Mouse (Mus musculus): ENCODE measurements at regions not wholly inside any gene's neighbourhood (a gene's known extent, or its start where the extent isn't known, plus 50 kb on each side); places are given as distances from the start of the nearest gene placed in this dataset.
A peak's percentile ranks its signal among the peaks of the same experiment; 100 is the strongest.

GRCm38 (mm10) chr9:63087195-63087594 lies 61.6 kb downstream of the Skor1 start:
- DNase-seq: peak; percentile 31 to 33
- intact Hi-C loops (cut with DNase I): no loop called here

DNA sequence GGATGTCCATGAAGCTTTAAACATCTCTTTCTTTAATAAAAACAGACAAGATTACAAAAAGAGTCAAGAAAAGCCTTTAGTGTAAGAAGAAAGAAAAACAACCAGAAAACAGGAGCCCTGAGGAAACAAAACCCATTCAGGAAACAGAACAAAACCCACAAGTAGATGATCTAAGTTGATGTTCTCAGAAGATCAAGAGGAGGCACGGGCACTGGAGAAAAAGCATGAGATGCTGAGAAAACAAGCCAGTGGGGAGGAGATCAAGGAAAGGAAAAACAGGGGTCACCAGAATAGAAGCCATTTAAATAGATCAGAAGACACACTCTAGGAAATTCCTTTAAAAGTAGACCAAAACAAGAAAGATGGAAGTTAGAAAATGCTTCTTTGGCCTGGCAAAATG lies 62.1 kb downstream of the Skor1 start:
- intact Hi-C loops (cut with DNase I): no loop called here
- DNase-seq: no peak

DNA sequence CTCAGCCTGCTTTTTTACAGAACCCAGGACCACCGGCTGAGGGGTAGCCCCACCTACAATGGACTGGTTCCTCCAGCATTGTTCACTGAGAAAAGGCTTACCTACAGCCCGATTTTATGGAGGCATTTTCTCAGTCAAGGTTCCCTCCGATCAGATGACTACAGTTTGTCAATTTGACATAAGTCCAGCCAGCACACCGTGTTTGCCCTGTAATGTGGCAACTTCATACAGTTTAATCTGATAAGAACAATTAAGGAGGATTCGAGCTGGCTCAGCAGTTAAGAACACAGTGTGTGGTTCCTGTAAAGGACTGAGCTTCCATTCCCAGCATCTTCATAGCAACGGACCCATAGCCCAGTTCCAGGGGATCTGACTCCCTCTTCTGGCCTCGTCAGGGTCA lies 65.9 kb downstream of the Skor1 start:
- intact Hi-C loops (cut with DNase I): no loop called here
- DNase-seq: no peak

DNA sequence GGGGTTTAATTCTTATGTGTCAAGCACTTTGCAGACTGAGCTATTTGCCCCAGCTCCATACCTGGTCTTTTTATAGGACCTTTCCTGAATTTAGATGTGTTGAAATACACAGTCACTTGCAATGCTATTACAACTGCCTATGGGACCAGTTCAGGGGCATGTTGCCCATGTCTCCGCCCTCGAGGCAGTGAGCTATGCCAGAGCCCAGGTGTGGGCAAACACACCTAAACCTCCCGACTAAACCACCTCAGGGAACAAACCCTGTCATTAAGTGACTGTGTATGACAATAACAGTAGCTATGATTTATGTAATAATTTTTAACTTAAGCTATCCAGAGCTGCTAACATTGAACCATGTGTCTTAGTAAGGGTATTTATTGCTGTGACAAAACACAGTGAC lies 66.5 kb downstream of the Skor1 start:
- DNase-seq: no peak
- intact Hi-C loops (cut with DNase I): no loop called here

DNA sequence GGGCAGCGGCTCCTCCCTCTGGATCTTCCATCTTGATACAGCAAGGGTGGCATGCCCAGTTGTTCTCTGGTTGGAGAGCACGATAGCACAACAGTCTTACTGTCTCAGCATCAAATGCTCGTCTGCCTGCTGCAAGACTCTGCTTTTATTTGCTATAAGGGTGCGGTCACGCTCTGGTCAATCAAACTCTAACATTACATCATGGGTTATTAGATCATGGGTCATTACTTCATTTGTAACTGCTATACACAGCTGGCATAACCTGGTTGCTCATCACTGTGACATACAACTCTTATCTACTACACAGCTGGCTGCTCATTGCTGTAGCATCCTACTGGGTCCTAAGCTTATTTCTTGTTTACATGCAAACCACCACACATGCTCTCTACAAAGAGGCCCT lies 68.4 kb downstream of the Skor1 start:
- no peak for DNase-seq
- intact Hi-C loops (cut with DNase I): no loop called here

DNA sequence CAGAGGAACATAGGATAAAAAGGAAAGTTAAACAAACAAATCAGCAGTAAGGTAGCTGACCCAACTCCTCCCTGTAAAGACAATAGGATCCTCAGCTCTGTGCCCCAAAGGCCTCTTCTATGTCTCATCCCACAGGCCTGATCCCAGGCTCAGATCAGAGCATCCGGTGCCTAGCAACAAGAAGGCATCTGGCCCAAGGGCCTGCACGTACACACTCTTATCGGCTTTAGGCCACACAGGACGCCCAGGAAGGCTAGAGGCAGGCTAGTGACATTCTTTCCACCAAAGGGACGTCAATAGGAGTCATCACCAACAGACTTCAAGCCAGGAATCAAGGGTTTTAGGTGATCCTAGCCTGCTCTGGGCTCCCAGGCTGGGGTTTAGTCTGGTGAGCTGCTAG lies 73.5 kb downstream of the Skor1 start:
- DNase-seq: no peak
- intact Hi-C loops (cut with DNase I): no loop called here

- no peak for DNase-seq
- intact Hi-C loops (cut with DNase I): no loop called here
Measured at GRCm38 (mm10) chr9:63074803-63075202, 74.0 kb downstream of the Skor1 start.

DNA sequence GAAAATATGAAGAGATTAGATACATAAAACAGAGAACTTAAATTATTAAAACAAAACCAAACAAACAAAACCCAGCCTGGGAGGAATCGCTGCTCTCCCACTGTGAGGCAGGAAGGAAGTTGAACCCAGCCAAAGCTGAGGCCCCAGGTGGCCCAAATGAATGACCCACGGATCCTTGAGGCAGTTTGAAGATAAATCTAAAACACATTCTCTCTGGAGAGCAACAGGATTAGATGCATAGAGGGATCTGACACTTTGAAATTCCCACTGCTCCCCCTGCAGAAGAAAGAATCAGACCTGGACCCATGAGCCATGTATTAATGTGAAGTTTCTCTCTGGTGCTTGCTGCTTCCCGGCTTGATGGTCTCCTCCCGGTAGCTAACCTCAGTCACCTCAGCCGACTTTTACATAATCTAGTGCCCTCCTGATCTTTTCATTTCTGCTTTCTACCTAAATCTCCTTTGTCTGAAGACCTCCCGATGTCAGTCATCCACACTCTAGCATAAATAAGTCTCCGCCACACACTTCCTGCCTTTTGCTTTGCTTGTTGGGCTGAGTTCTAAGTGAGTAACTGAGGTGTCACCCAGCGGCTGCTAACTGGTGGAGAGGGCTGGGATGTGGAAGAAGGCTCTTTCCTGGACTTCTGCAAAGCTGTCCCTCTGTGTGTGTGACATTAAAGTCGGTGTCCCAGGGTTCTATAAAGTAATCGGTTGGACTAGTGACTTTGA lies 74.6 kb downstream of the Skor1 start:
- intact Hi-C loops (cut with DNase I): no loop called here

GRCm38 (mm10) chr9:63071032-63071431 lies 77.7 kb downstream of the Skor1 start:
- intact Hi-C loops (cut with DNase I): no loop called here

More for the DNA sequence above, 74.6 kb downstream of the Skor1 start:
- no peak for DNase-seq

GRCm38 (mm10) chr9:63069919-63070318 lies 78.8 kb downstream of the Skor1 start:
- DNase-seq: no peak
- intact Hi-C loops (cut with DNase I): no loop called here

More at GRCm38 (mm10) chr9:63071032-63071431, 77.7 kb downstream of the Skor1 start:
- no peak for DNase-seq

DNA sequence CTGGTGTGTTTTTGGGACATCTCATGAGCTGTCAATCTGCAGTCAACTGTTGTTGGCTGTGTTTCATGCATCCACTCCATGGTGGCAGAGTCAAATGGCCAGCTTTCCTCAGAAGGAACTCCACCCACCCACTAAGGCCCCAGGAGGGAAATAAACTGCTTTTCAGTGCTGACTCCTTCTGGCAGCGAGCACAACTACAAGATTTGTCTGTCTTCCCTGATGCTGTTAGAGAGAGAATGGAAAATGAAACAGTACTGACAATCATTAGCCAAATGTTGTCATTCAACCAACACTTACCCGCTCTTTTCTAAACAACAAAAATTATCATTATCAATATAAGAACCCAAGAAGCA lies 79.3 kb upstream of the Pias1 start:
- no peak for DNase-seq
- intact Hi-C loops (cut with DNase I): no loop called here

DNA sequence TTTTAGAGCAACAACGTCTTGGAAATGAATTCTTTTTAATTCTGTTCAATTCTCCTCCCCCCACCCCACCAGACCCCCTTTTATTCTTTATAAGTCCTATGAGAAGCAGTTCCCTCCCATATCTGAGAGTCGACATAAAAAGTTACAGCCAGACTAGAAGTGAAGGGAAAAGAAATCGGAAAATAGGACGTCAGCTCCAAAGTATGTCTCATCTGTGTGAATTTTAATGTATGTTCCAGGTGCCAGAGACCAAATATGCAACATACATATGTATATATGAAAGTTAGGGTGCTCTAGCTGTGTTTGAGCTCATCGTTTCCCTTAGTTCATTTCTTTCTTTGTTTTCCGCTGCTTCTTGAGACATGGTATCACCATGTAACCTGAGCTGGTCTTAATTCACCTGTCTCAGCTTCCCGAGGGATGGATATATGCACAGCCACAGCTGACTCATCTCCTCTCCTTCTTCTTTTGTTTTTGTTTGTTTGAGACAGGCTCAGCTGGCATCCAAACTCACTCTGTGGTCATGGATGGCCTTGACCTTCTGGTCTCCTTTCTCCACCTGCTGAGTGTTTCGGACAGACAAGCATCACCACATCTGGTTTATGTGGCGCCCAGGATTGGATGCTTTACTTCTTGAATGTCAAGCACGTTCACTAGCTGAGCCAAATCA lies 78.8 kb upstream of the Pias1 start:
- intact Hi-C loops (cut with DNase I): no loop called here
- no peak for DNase-seq

DNA sequence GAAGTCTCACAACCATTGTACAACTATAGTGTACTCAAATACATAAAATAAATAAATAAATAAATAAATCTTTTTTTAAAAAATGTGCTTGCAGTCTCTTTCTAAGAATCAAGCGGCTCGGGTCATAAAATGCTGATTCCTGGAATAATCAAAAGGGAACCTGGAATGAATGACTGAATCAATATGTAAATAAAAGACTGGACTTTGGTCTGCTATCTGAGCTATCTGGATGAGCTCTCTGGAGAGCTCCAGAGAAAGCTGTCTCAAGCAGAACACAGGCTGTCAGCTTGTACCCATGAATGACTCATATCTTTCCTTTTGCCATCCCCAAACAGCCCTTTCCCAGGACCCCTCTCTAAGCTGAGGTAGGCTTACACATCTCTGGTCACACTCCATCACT lies 75.8 kb upstream of the Pias1 start:
- intact Hi-C loops (cut with DNase I): no loop called here
- no peak for DNase-seq

- no peak for DNase-seq
- intact Hi-C loops (cut with DNase I): no loop called here
Measured at GRCm38 (mm10) chr9:63060740-63061139, 73.0 kb upstream of the Pias1 start.

- intact Hi-C loops (cut with DNase I): no loop called here
- peak; percentile 35 to 39 for DNase-seq
Measured at GRCm38 (mm10) chr9:63059234-63059842, 71.6 kb upstream of the Pias1 start.

DNA sequence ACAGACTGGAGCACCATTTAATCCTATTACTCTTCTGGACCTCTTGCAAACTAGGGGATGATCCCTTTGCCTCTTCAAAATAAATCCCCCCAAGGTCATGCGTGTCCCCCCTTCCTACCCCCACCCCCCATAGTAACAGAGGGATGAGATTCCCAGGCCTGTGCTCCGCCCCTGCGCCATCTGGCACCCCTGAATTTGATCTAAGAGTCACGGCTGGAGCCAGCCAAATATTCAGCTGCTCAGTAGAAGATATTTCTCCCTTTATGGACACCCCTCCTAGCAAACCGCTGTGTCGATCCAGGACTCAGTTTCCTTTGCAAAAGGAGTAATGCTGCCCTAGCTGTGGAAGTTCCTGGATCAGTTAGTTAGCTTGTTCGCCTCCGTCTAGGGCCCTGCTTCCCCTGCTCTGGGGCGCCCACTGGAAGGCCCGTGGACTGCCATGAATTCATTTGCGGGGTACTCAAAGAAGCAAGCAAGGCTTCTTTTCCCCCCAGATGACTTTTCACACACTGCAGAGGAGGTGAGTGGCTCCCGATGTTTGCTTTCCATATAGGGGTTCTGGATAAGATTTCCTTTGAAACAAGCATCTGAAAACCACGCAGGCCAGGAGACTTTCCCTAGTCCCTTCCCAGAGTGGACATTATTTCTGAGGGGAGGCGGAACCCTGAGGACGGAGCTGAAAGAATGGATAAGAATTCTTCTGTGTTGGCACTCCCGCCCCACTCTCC lies 70.9 kb upstream of the Pias1 start:
- DNase-seq: no peak
- intact Hi-C loops (cut with DNase I): no loop called here

- no peak for DNase-seq
- intact Hi-C loops (cut with DNase I): no loop called here
Measured at GRCm38 (mm10) chr9:63056695-63057349, 69.1 kb upstream of the Pias1 start.

GRCm38 (mm10) chr9:63052181-63052580 lies 64.5 kb upstream of the Pias1 start:
- DNase-seq: no peak
- intact Hi-C loops (cut with DNase I): no loop called here

DNA sequence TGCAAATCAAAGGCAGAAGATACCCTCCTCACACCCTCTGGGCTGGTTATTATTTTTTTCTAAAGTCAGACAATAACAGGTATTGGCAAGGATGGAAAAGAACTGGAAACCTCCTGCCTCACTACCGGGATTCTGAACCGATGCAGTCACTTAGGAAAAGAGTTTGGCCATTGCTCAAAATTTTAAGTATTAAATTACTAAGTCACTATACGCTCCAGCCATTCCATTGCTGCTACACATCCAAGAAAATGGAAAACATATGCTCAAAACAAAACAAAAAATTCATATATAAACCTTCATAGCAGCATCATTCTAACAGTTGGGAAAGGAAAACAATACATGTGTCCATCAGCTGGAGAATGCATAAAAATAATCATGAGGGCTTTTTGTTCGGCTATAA lies 63.9 kb upstream of the Pias1 start:
- intact Hi-C loops (cut with DNase I): no loop called here
- no peak for DNase-seq

- DNase-seq: no peak
- intact Hi-C loops (cut with DNase I): no loop called here
Measured at GRCm38 (mm10) chr9:63049290-63049689, 61.6 kb upstream of the Pias1 start.

- no peak for DNase-seq
- intact Hi-C loops (cut with DNase I): no loop called here
Measured at GRCm38 (mm10) chr9:63046981-63047380, 59.3 kb upstream of the Pias1 start.

Data from gastrocnemius, postnatal 36 days (tissue).